Mouse (Mus musculus) WW6 (cell line): ENCODE results near the gene Dnm3.

Source experiments
- DNase-seq: peaks from one replicate; pipeline ENCODE4 v3.0.0-alpha.2; 2013; ENCODE audit warnings: low read depth, low spot score

Dnm3 gene

GRCm38 (mm10) chr1:161955846-161956245 is 522.0 kb downstream of the Dnm3 start:
- DNase-seq = no peak

GRCm38 (mm10) chr1:161952599-161952998 is 525.2 kb downstream of the Dnm3 start:
- DNase-seq = no peak

- DNase-seq = no peak
Observed at GRCm38 (mm10) chr1:161951009-161951779, 526.6 kb downstream of the Dnm3 start.

GRCm38 (mm10) chr1:161942082-161942481 is 535.8 kb downstream of the Dnm3 start:
- DNase-seq = no peak
